Mouse (Mus musculus) liver, embryonic 14 days (tissue): ENCODE data around the gene Gm9508. TPM values are rescaled to one million over a fixed set of nuclear protein-coding genes. Genes with fewer than 3 reads are reported as not detected.

Source experiments
- polyA plus RNA-seq: library from polyadenylated mRNA; depleted of rRNA; stranded (reverse); fragments of >200 nt; gene quantifications from 2 replicates; pipeline ENCODE4 v1.2.3, GENCODE M21; 2012; rRNA removed

Gene Gm9508
- polyA plus RNA-seq, result not detected in 2 replicates

GRCm38 (mm10) chr10:77697133-77697532, at the start of gene Gm9508:
TSS of gene Gm9508 (minus strand) at chr10:77697233.

GRCm38 (mm10) chr10:77741924-77742688, 45.1 kb upstream of the Gm9508 start, which contains the start of gene Gm18596:
TSS of gene Gm18596 (minus strand) at chr10:77742638.

GRCm38 (mm10) chr10:77726186-77726585, 29.2 kb upstream of the Gm9508 start, which contains the start of gene Gm10100:
TSS of gene Gm10100 (plus strand) at chr10:77726486.

GRCm38 (mm10) chr10:77720299-77720698, 23.3 kb upstream of the Gm9508 start, which contains the start of gene Krtap12-1:
TSS of gene Krtap12-1 (plus strand) at chr10:77720599.

GRCm38 (mm10) chr10:77715507-77715906, 18.5 kb upstream of the Gm9508 start, which contains the start of gene Gm10142:
TSS of gene Gm10142 (plus strand) at chr10:77715807.

GRCm38 (mm10) chr10:77711157-77711556, 14.1 kb upstream of the Gm9508 start, which contains the start of gene Gm10024:
TSS of gene Gm10024 (plus strand) at chr10:77711457.

GRCm38 (mm10) chr10:77706326-77706725, 9.3 kb upstream of the Gm9508 start, which contains the start of gene Gm10272:
TSS of gene Gm10272 (plus strand) at chr10:77706626.

GRCm38 (mm10) chr10:77690356-77690807, 6.7 kb downstream of the Gm9508 start, which contains the start of gene Gm19402:
TSS of gene Gm19402 (minus strand) at chr10:77690757.

GRCm38 (mm10) chr10:77685895-77686664, 11.0 kb downstream of the Gm9508 start, which contains the start of gene Tspear:
TSS of gene Tspear (plus strand) at chr10:77686569.

Other genes starting within 250 kb of the Gm9508 start
- 12.7 and 15.4 TPM in 2 replicates for gene Fam207a, start 181.4 kb downstream of the Gm9508 start, polyA plus RNA-seq
- gene Itgb2, start 167.0 kb downstream of the Gm9508 start, polyA plus RNA-seq, result 7.4 and 9.6 TPM in 2 replicates
- gene Pttg1ip, start 115.5 kb downstream of the Gm9508 start, polyA plus RNA-seq, result 38.1 and 43.6 TPM in 2 replicates
- gene Sumo3, start 91.1 kb downstream of the Gm9508 start, polyA plus RNA-seq, result 99.8 and 106 TPM in 2 replicates
- 0.09 and 0.12 TPM in 2 replicates for gene Gm49325, start 91.0 kb downstream of the Gm9508 start, polyA plus RNA-seq
- 19.0 and 20.8 TPM in 2 replicates for gene Ube2g2, start 75.0 kb downstream of the Gm9508 start, polyA plus RNA-seq
- gene Tspear, start 10.7 kb downstream of the Gm9508 start, polyA plus RNA-seq, result 0.03 and 0.10 TPM in 2 replicates
- gene Gm19402, start 6.5 kb downstream of the Gm9508 start, polyA plus RNA-seq, result not detected in 2 replicates
- gene Gm10272, start 9.4 kb upstream of the Gm9508 start, polyA plus RNA-seq, result not detected in 2 replicates
- not detected in 2 replicates for gene Gm10024, start 14.2 kb upstream of the Gm9508 start, polyA plus RNA-seq
- not detected in 2 replicates for gene Gm10142, start 18.6 kb upstream of the Gm9508 start, polyA plus RNA-seq
- not detected in 2 replicates for gene Krtap12-1, start 23.4 kb upstream of the Gm9508 start, polyA plus RNA-seq
- gene Gm10100, start 29.3 kb upstream of the Gm9508 start, polyA plus RNA-seq, result not detected in 2 replicates
- gene Gm18596, start 45.4 kb upstream of the Gm9508 start, polyA plus RNA-seq, result not detected in 2 replicates
- not detected in 2 replicates for gene Gm9736, start 54.1 kb upstream of the Gm9508 start, polyA plus RNA-seq
- not detected in 2 replicates for gene Gm3233, start 62.4 kb upstream of the Gm9508 start, polyA plus RNA-seq
- not detected in 2 replicates for gene Gm3238, start 74.1 kb upstream of the Gm9508 start, polyA plus RNA-seq
- gene Gm7138, start 79.7 kb upstream of the Gm9508 start, polyA plus RNA-seq, result not detected in 2 replicates
- gene Gm3250, start 85.3 kb upstream of the Gm9508 start, polyA plus RNA-seq, result not detected in 2 replicates
- not detected in 2 replicates for gene Gm7137, start 91.0 kb upstream of the Gm9508 start, polyA plus RNA-seq
- not detected in 2 replicates for gene Gm9639, start 97.8 kb upstream of the Gm9508 start, polyA plus RNA-seq
- not detected in 2 replicates for gene Gm19668, start 101.9 kb upstream of the Gm9508 start, polyA plus RNA-seq
- not detected in 2 replicates for gene Gm9507, start 114.6 kb upstream of the Gm9508 start, polyA plus RNA-seq
- not detected in 2 replicates for gene Gm2696, start 117.4 kb upstream of the Gm9508 start, polyA plus RNA-seq
- gene Krtap10-4, start 129.9 kb upstream of the Gm9508 start, polyA plus RNA-seq, result not detected in 2 replicates
- gene Krtap10-10, start 138.7 kb upstream of the Gm9508 start, polyA plus RNA-seq, result not detected in 2 replicates
- gene Gm36176, start 149.6 kb upstream of the Gm9508 start, polyA plus RNA-seq, result not detected in 2 replicates
- gene Gm10318, start 155.6 kb upstream of the Gm9508 start, polyA plus RNA-seq, result not detected in 2 replicates
- not detected in 2 replicates for gene Gm3285, start 164.7 kb upstream of the Gm9508 start, polyA plus RNA-seq
- gene Lrrc3, start 205.3 kb upstream of the Gm9508 start, polyA plus RNA-seq, result 5.5 and 6.6 TPM in 2 replicates